Comparison of ENCODE assay signal across 9 mouse cellular contexts in the genomic region with DNA sequence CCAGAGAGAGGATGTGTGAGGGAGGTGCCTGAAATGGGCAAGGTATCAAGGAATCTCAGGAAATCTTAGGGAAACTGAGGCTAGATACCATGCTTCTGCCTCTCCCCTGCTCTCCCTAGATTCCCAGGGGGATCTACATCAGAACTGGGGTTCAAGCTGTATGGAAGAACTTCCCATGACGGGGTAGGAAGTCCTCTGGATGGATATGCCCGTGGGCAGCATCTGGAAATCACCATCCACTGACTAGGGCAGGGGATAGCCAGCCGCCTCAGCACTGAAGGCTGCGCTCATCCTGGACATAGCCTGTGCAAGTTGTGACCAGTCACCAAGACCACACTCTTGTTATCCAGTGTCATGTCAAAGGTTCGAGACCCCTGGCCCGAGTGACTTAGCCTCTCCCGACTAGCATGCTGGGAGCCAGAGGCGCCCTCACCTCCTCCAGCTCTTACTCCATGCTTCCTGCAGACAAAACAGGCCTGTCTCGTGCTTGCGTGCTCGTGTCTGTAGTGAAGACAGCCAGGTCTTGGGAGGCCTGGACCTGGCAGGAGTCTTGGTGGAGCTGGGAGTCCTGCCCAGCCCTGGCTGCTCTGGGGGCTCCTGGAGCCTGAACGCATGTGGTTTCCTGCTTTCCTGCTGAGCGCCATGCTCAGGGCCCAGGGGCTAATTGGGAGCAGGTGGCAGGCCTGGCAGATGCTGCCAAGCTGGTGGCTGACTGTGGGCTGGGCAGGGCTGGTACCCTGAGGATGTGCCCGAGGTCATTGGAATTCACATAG. TPM values are rescaled to one million over a fixed set of nuclear protein-coding genes. Genes with fewer than 3 reads are reported as not detected.
DNase-seq lines count a peak whose midpoint lies in the region; ATAC-seq and TF ChIP-seq lines count a peak whose summit lies in the region.
"Had no signal": no experiment of that assay in that cellular context is flagged by ENCODE, and none has a peak within 500 bp of the region (broad histone marks: within the 10 kb centered on the region; RNA-seq: fewer than 3 reads in every experiment).

No protein-coding gene starts in this region.

- peaks cover 51% of the 10 kb centered on the region for H3K36me3 ChIP-seq in kidney, embryonic 14.5 days (ENCODE audit: control insufficient read depth, insufficient read depth, low read length)
- H3K36me3 ChIP-seq in lung, postnatal 0 days (ENCODE audit: insufficient read depth, low read length) = 0 out of 2 replicates have a peak, but pooled peaks cover 6% of the 10 kb centered on the region
- peaks cover 10% of the 10 kb centered on the region for H3K36me3 ChIP-seq in stomach, embryonic 16.5 days (ENCODE audit: control insufficient read depth, insufficient read depth, low read length)

- peak overlapping the region; percentile 54 for H3K4me2 ChIP-seq in kidney, embryonic 14.5 days (replicated peaks; ENCODE audit: low read depth, low read length)
- peak overlapping the region; percentile 73 for H3K4me2 ChIP-seq in lung, postnatal 0 days (replicated peaks; ENCODE audit: low read depth, low read length)
- H3K4me2 ChIP-seq in stomach, embryonic 16.5 days (ENCODE audit: low read depth, low read length) = peak overlapping the region; percentile 67

- H3K9ac ChIP-seq in kidney, embryonic 14.5 days (ENCODE audit: low read depth, low read length) = peak overlapping the region; percentile 80; the same call in 1 of the 2 replicates
- no peak overlapping the region; the same call in 1 of the 2 replicates for H3K9ac ChIP-seq in lung, postnatal 0 days (replicated peaks; ENCODE audit: low read depth)
- peak overlapping the region; percentile 89 for H3K9ac ChIP-seq in stomach, embryonic 16.5 days (ENCODE audit: low read length)

- no peaks in the 10 kb centered on the region for H3K27me3 ChIP-seq in kidney, embryonic 14.5 days (ENCODE audit: control insufficient read depth, insufficient read depth, low read length)
- no peaks in the 10 kb centered on the region for H3K27me3 ChIP-seq in lung, postnatal 0 days (replicated peaks; ENCODE audit: insufficient read depth, low read length)
- no peaks in the 10 kb centered on the region for H3K27me3 ChIP-seq in stomach, embryonic 16.5 days (ENCODE audit: control insufficient read depth, insufficient read depth, low read length)

- DNase-seq in kidney, adult 18-20 months = no peak
- peak; percentile 87 for DNase-seq in fibroblast of lung, adult 2 months (ENCODE audit: low read depth)
- DNase-seq in heart, postnatal 4 days = peak; percentile 47
- no peak for DNase-seq in lung, postnatal 0 days (ENCODE audit: low spot score)
- no peak for DNase-seq in left cerebral cortex, postnatal 36 days (ENCODE audit: low spot score in 2 of 2)

- TF ChIP-seq EP300 in lung, postnatal 0 days (IDR thresholded peaks at IDR 0.05) = no peak

- peak overlapping the region; percentile 12; the same call in 1 of the 2 replicates for H3K27ac ChIP-seq in kidney, embryonic 14.5 days (ENCODE audit: low read depth, low read length)
- H3K27ac ChIP-seq in lung, postnatal 0 days (ENCODE audit: low read length) = peak overlapping the region; percentile 20; the same call in 1 of the 2 replicates
- H3K27ac ChIP-seq in stomach, embryonic 16.5 days (ENCODE audit: low read length) = peak overlapping the region; percentile 91

- TF ChIP-seq CTCF in lung, postnatal 0 days (IDR thresholded peaks at IDR 0.05) = no peak

- intact Hi-C loops in left cerebral cortex, postnatal 36 days (cut with DNase I) = no loop called here

- H3K4me3 ChIP-seq in kidney, embryonic 14.5 days (ENCODE audit: low read length) = peak overlapping the region; percentile 60
- peak overlapping the region; percentile 57; the same call in 1 of the 2 replicates for H3K4me3 ChIP-seq in lung, postnatal 0 days (ENCODE audit: low read depth, low read length)
- peak overlapping the region; percentile 72 for H3K4me3 ChIP-seq in stomach, embryonic 16.5 days (replicated peaks; ENCODE audit: low read length)
- H3K4me3 ChIP-seq: megakaryocyte, embryonic 14.5 days had no signal

- ATAC-seq in kidney, embryonic 14.5 days (ENCODE audit: low FRiP score, low TSS enrichment) = no peak
- ATAC-seq in lung, postnatal 0 days = no peak
- ATAC-seq in stomach, embryonic 16.5 days (ENCODE audit: insufficient read depth, low FRiP score) = 0 out of 2 replicates have a peak, but pooled peaks have one; percentile 7
- ATAC-seq in erythroid progenitor cell, adult 5-6 weeks (replicated peaks; ENCODE audit: low FRiP score, poor library complexity, severe bottlenecking) = no peak

- H3K4me1 ChIP-seq in kidney, embryonic 14.5 days (ENCODE audit: control insufficient read depth, insufficient read depth, low read length) = peaks cover 14% of the 10 kb centered on the region
- 0 out of 2 replicates have a peak, but pooled peaks cover 3% of the 10 kb centered on the region for H3K4me1 ChIP-seq in lung, postnatal 0 days (ENCODE audit: insufficient read depth, low read depth, low read length)
- peaks cover 19% of the 10 kb centered on the region for H3K4me1 ChIP-seq in stomach, embryonic 16.5 days (ENCODE audit: control insufficient read depth, insufficient read depth, low read length)

- WGBS in kidney, embryonic 14.5 days = 49% methylated on average over 14 of the region's 14 CpGs
- WGBS in lung, postnatal 0 days = 41% methylated on average over 14 of the region's 14 CpGs
- WGBS in stomach, embryonic 16.5 days = 39% methylated on average over 14 of the region's 14 CpGs

- H3K9me3 ChIP-seq in kidney, embryonic 14.5 days (ENCODE audit: control insufficient read depth, low read length) = no peaks in the 10 kb centered on the region
- H3K9me3 ChIP-seq in lung, postnatal 0 days (ENCODE audit: low read length) = no peaks in the 10 kb centered on the region
- no peaks in the 10 kb centered on the region; the same call in 1 of the 2 replicates for H3K9me3 ChIP-seq in stomach, embryonic 16.5 days (replicated peaks; ENCODE audit: control insufficient read depth, low read length)

RNA-seq across cellular contexts. Expression of a gene that starts 1.5 kb away (rescaled TPM):
- polyA plus RNA-seq in kidney, embryonic 14.5 days (2014; fragmentation: Nextera tagmentation; extraction: Ambion mirVana) = 412 and 476 TPM in 2 replicates
- 10 to 100 TPM; 63.0 to 65.1 TPM for total RNA-seq in heart, postnatal 4 days (2021)
- 398 and 422 TPM in 2 replicates for polyA plus RNA-seq in lung, postnatal 0 days (2015; fragmentation: Nextera tagmentation; extraction: Ambion mirVana)
- polyA plus RNA-seq in stomach, embryonic 16.5 days (2015; fragmentation: Nextera tagmentation; extraction: Ambion mirVana) = 423 and 500 TPM in 2 replicates
- not detected in 2 replicates for total RNA-seq in erythroid progenitor cell, adult 5-6 weeks (2015; ENCODE audit: low replicate concordance)
- total RNA-seq in erythroid progenitor cell, adult 5-6 weeks (2017; ENCODE audit: low replicate concordance) = not detected in 2 replicates
- total RNA-seq in left cerebral cortex, postnatal 36 days (2021) = 1 to 10 TPM; 3.9 to 5.9 TPM

RNA-seq across cellular contexts. Expression of a gene that starts 25.1 kb away (rescaled TPM):
- 26.5 and 39.5 TPM in 2 replicates for polyA plus RNA-seq in kidney, embryonic 14.5 days (2014; fragmentation: Nextera tagmentation; extraction: Ambion mirVana)
- total RNA-seq in heart, postnatal 4 days (2021) = 10 to 100 TPM; 22.4 to 24.3 TPM
- polyA plus RNA-seq in lung, postnatal 0 days (2015; fragmentation: Nextera tagmentation; extraction: Ambion mirVana) = 34.2 and 34.4 TPM in 2 replicates
- 37.9 and 41.7 TPM in 2 replicates for polyA plus RNA-seq in stomach, embryonic 16.5 days (2015; fragmentation: Nextera tagmentation; extraction: Ambion mirVana)
- total RNA-seq in erythroid progenitor cell, adult 5-6 weeks (2015; ENCODE audit: low replicate concordance) = 4.2 and 10.8 TPM in 2 replicates
- total RNA-seq in erythroid progenitor cell, adult 5-6 weeks (2017; ENCODE audit: low replicate concordance) = 6.0 and 18.0 TPM in 2 replicates
- total RNA-seq in left cerebral cortex, postnatal 36 days (2021) = 100 to 1,000 TPM; 162 to 171 TPM

RNA-seq across cellular contexts. Expression of a gene that starts 48.6 kb away (rescaled TPM):
- polyA plus RNA-seq in kidney, embryonic 14.5 days (2014; fragmentation: Nextera tagmentation; extraction: Ambion mirVana) = 10.3 and 13.2 TPM in 2 replicates
- total RNA-seq in heart, postnatal 4 days (2021) = 1 to 10 TPM; 8.2 to 8.3 TPM
- polyA plus RNA-seq in lung, postnatal 0 days (2015; fragmentation: Nextera tagmentation; extraction: Ambion mirVana) = 2.3 and 2.9 TPM in 2 replicates
- polyA plus RNA-seq in stomach, embryonic 16.5 days (2015; fragmentation: Nextera tagmentation; extraction: Ambion mirVana) = 2.8 and 3.0 TPM in 2 replicates
- total RNA-seq in erythroid progenitor cell, adult 5-6 weeks (2015; ENCODE audit: low replicate concordance) = 0.36 TPM in 1 of 2 replicates, not detected in the other
- total RNA-seq in erythroid progenitor cell, adult 5-6 weeks (2017; ENCODE audit: low replicate concordance) = 1.4 TPM in 1 of 2 replicates, not detected in the other
- total RNA-seq in left cerebral cortex, postnatal 36 days (2021) = 10 to 100 TPM; 40.3 to 73.7 TPM

RNA-seq across cellular contexts. Expression of a gene that starts 50.7 kb away (rescaled TPM):
- polyA plus RNA-seq in kidney, embryonic 14.5 days (2014; fragmentation: Nextera tagmentation; extraction: Ambion mirVana) = 442 and 499 TPM in 2 replicates
- total RNA-seq in heart, postnatal 4 days (2021) = 100 to 1,000 TPM; 633 to 638 TPM
- polyA plus RNA-seq in lung, postnatal 0 days (2015; fragmentation: Nextera tagmentation; extraction: Ambion mirVana) = 251 and 275 TPM in 2 replicates
- 399 and 401 TPM in 2 replicates for polyA plus RNA-seq in stomach, embryonic 16.5 days (2015; fragmentation: Nextera tagmentation; extraction: Ambion mirVana)
- total RNA-seq in erythroid progenitor cell, adult 5-6 weeks (2015; ENCODE audit: low replicate concordance) = 44.3 and 52.0 TPM in 2 replicates
- total RNA-seq in erythroid progenitor cell, adult 5-6 weeks (2017; ENCODE audit: low replicate concordance) = 21.6 and 53.0 TPM in 2 replicates
- total RNA-seq in left cerebral cortex, postnatal 36 days (2021) = 100 to 1,000 TPM; 171 to 200 TPM

Comparison
In these comparisons a context has a peak if more than half of its experiments do, and no peak if none do; other contexts are left out.
1. H3K27ac ChIP-seq: peak in every context shown above with its lines; median percentile 91 in stomach, embryonic 16.5 days; 20 in lung, postnatal 0 days; 12 in kidney, embryonic 14.5 days.
2. DNase-seq: peak in fibroblast of lung, adult 2 months (single experiment) and heart, postnatal 4 days (single experiment); none in kidney, adult 18-20 months (single experiment), lung, postnatal 0 days (single experiment) and left cerebral cortex, postnatal 36 days (0 of 2).
3. RNA of a gene that starts 1.5 kb away (total RNA-seq): 63.0 to 65.1 TPM in heart, postnatal 4 days; 3.9 to 5.9 TPM in left cerebral cortex, postnatal 36 days and not detected in erythroid progenitor cell, adult 5-6 weeks; every median in the first group is over 4 times any median in the second.
4. RNA of a gene that starts 25.1 kb away (total RNA-seq): 162 to 171 TPM in left cerebral cortex, postnatal 36 days; 22.4 to 24.3 TPM in heart, postnatal 4 days and 4.2 to 18.0 TPM in erythroid progenitor cell, adult 5-6 weeks; every median in the first group is over 4 times any median in the second.
5. Peak in every context shown above with its lines, with median percentiles within 50 percentile points of each other: H3K4me2 ChIP-seq and H3K4me3 ChIP-seq.